Mouse (Mus musculus): ENCODE results near the gene 4933427I04Rik.

Gene 4933427I04Rik

GRCm38 (mm10) chr4:123859379-123859778, at the start of gene 4933427I04Rik:
4933427I04Rik (plus strand) TSS chr4:123859679.
- WGBS: 84% methylated on average over 3 of the region's 3 CpGs

GRCm38 (mm10) chr4:123810475-123811295, 48.8 kb upstream of the 4933427I04Rik start:
- 76% methylated on average over 12 of the region's 12 CpGs for whole genome bisulfite sequencing

- 85% methylated on average over 3 of the region's 3 CpGs for WGBS
Observed at GRCm38 (mm10) chr4:123812525-123812924, 47.0 kb upstream of the 4933427I04Rik start.

- 64% methylated on average over 7 of the region's 7 CpGs for WGBS
Observed at GRCm38 (mm10) chr4:123814030-123814501, 45.4 kb upstream of the 4933427I04Rik start.

GRCm38 (mm10) chr4:123819093-123819610, 40.3 kb upstream of the 4933427I04Rik start:
- 56% methylated on average over 4 of the region's 4 CpGs for WGBS

GRCm38 (mm10) chr4:123842126-123842525, 17.4 kb upstream of the 4933427I04Rik start:
- 81% methylated on average over 8 of the region's 8 CpGs for WGBS

- WGBS: 67% methylated on average over 4 of the region's 4 CpGs
Observed at GRCm38 (mm10) chr4:123856888-123857287, 2.6 kb upstream of the 4933427I04Rik start.

GRCm38 (mm10) chr4:123858090-123858489, 1.4 kb upstream of the 4933427I04Rik start:
- 87% methylated on average over 7 of the region's 7 CpGs for WGBS

- 54% methylated on average over 2 of the region's 2 CpGs for WGBS
Observed at GRCm38 (mm10) chr4:123859803-123860202, 324 bp downstream of the 4933427I04Rik start.

GRCm38 (mm10) chr4:123860621-123861020, 1.1 kb downstream of the 4933427I04Rik start:
- WGBS: 90% methylated on average over 5 of the region's 5 CpGs

- 88% methylated on average over 5 of the region's 5 CpGs for WGBS
Observed at GRCm38 (mm10) chr4:123893726-123894125, 34.2 kb downstream of the 4933427I04Rik start.

- WGBS: 86% methylated on average over 4 of the region's 4 CpGs
Observed at GRCm38 (mm10) chr4:123894295-123894694, 34.8 kb downstream of the 4933427I04Rik start.

- 6% methylated on average over 5 of the region's 5 CpGs for WGBS
Observed at GRCm38 (mm10) chr4:123898696-123899095, 39.2 kb downstream of the 4933427I04Rik start.

- WGBS: 64% methylated on average over 3 of the region's 3 CpGs
Observed at GRCm38 (mm10) chr4:123903432-123903831, 44.0 kb downstream of the 4933427I04Rik start.

- 1% methylated on average over 49 of the region's 49 CpGs for WGBS
Observed at GRCm38 (mm10) chr4:123904333-123905125, 45.0 kb downstream of the 4933427I04Rik start, which contains the start of gene Mycbp. Mycbp (plus strand) TSS chr4:123904832.

GRCm38 (mm10) chr4:123905126-123905668, 45.7 kb downstream of the 4933427I04Rik start:
- under 1% methylated on average over 53 of the region's 53 CpGs for WGBS

GRCm38 (mm10) chr4:123911503-123911902, 52.0 kb downstream of the 4933427I04Rik start:
- 84% methylated on average over 4 of the region's 4 CpGs for WGBS

GRCm38 (mm10) chr4:123912431-123912830, 53.0 kb downstream of the 4933427I04Rik start:
- 59% methylated on average over 2 of the region's 2 CpGs for WGBS
